Mouse (Mus musculus): ENCODE data around the gene Slc9c1. TPM values are rescaled to one million over a fixed set of nuclear protein-coding genes. Genes with fewer than 3 reads are reported as not detected.

Slc9c1 gene
- not detected in 2 replicates for polyA plus RNA-seq (2012; rRNA removed; ENCODE audit: low replicate concordance)

GRCm38 (mm10) chr16:45535009-45535408 lies at the start of gene Slc9c1:
Slc9c1 (plus strand) TSS chr16:45535309.

GRCm38 (mm10) chr16:45492927-45493326 lies 42.2 kb upstream of the Slc9c1 start, which contains the start of gene Gm609:
Gm609 (minus strand) TSS chr16:45492969.

GRCm38 (mm10) chr16:45531950-45532349 lies 3.2 kb upstream of the Slc9c1 start, which contains the start of gene Gm17783:
Gm17783 (minus strand) TSS chr16:45532050.

GRCm38 (mm10) chr16:45610267-45610666 lies 75.2 kb downstream of the Slc9c1 start, which contains the start of gene Gcsam:
Gcsam (plus strand) TSS chr16:45610380.

GRCm38 (mm10) chr16:45653934-45654332 lies 118.8 kb downstream of the Slc9c1 start, which contains the start of gene BC016579:
BC016579 (minus strand) TSS chr16:45654068.

Other genes with a start within 250 kb of the Slc9c1 start
- 14.8 and 20.3 TPM in 2 replicates for gene Cd200, start 126.3 kb upstream of the Slc9c1 start, polyA plus RNA-seq (2012; rRNA removed; ENCODE audit: low replicate concordance)
- 0.46 and 0.88 TPM in 2 replicates for gene Gm609, start 42.3 kb upstream of the Slc9c1 start, polyA plus RNA-seq (2012; rRNA removed; ENCODE audit: low replicate concordance)
- 0.39 and 1.3 TPM in 2 replicates for gene Gm17783, start 3.3 kb upstream of the Slc9c1 start, polyA plus RNA-seq (2012; rRNA removed; ENCODE audit: low replicate concordance)
- 0.08 TPM in 1 of 2 replicates, not detected in the other for gene Gcsam, start 75.1 kb downstream of the Slc9c1 start, polyA plus RNA-seq (2012; rRNA removed; ENCODE audit: low replicate concordance)
- gene BC016579, start 118.8 kb downstream of the Slc9c1 start, polyA plus RNA-seq (2012; rRNA removed; ENCODE audit: low replicate concordance): 0.82 and 1.8 TPM in 2 replicates
- 0.05 and 0.17 TPM in 2 replicates for gene Tmprss7, start 158.3 kb downstream of the Slc9c1 start, polyA plus RNA-seq (2012; rRNA removed; ENCODE audit: low replicate concordance)
- 0.55 and 0.58 TPM in 2 replicates for gene Tagln3, start 189.3 kb downstream of the Slc9c1 start, polyA plus RNA-seq (2012; rRNA removed; ENCODE audit: low replicate concordance)
- gene Abhd10, start 207.6 kb downstream of the Slc9c1 start, polyA plus RNA-seq (2012; rRNA removed; ENCODE audit: low replicate concordance): 2.0 TPM in 2 replicates